Mouse (Mus musculus) lung, postnatal 0 days (tissue): ENCODE measurements around the gene Tmem87b. TPM values are rescaled to one million over a fixed set of nuclear protein-coding genes. Genes with fewer than 3 reads are reported as not detected.

Experiments
- ATAC-seq: fragments of 200-750 bp; cut with Nextera tagmentation; 2 replicates; pipeline ENCODE4 v1.8.0; 2017; ENCODE audit warnings: moderate library complexity
- DNase-seq: peaks from one replicate; pipeline ENCODE4 v3.0.0-alpha.2; 2016; ENCODE audit warnings: low spot score
- H3K27ac ChIP-seq: fragments of 300-500 bp; sonication (generic); 2 replicates; pipeline ENCODE4 v1.5.1; 2014; ENCODE audit warnings: antibody characterized with exemption, mild to moderate bottlenecking, low read length, mixed read lengths
- H3K27me3 ChIP-seq: fragments of 300-500 bp; sonication (generic); replicated peaks from 2 replicates; pipeline ENCODE4 v1.6.1; 2014; ENCODE audit warnings: low read length, mixed read lengths; ENCODE audit not compliant: insufficient read depth
- H3K36me3 ChIP-seq: fragments of 300-500 bp; sonication (generic); 2 replicates; pipeline ENCODE4 v1.6.1; 2014; ENCODE audit warnings: low read length, mixed read lengths; ENCODE audit not compliant: insufficient read depth
- H3K4me1 ChIP-seq: fragments of 300-500 bp; sonication (generic); 2 replicates; pipeline ENCODE4 v1.6.1; 2014; ENCODE audit warnings: antibody characterized with exemption, low read depth, low read length, mixed read lengths; ENCODE audit not compliant: insufficient read depth
- H3K4me2 ChIP-seq: fragments of 300-500 bp; sonication (generic); replicated peaks from 2 replicates; pipeline ENCODE4 v1.6.1; 2014; ENCODE audit warnings: low read depth, mild to moderate bottlenecking, low read length, moderate library complexity, mixed read lengths
- H3K4me3 ChIP-seq: fragments of 300-500 bp; sonication (generic); 2 replicates; pipeline ENCODE4 v1.5.1; 2014; ENCODE audit warnings: low read depth, low read length
- H3K9ac ChIP-seq: fragments of 300-500 bp; sonication (generic); replicated peaks from 2 replicates; pipeline ENCODE4 v1.6.1; 2014; ENCODE audit warnings: low read depth, mild to moderate bottlenecking
- H3K9me3 ChIP-seq: fragments of 300-500 bp; sonication (generic); 2 replicates; pipeline ENCODE4 v1.6.1; 2016; ENCODE audit warnings: low read length, mixed read lengths
- CTCF ChIP-seq: IDR thresholded peaks from 2 replicates; pipeline ENCODE4 v1.5.1; 2016; ENCODE audit warnings: antibody characterized with exemption, mild to moderate bottlenecking
- EP300 ChIP-seq: IDR thresholded peaks from 2 replicates; pipeline ENCODE4 v1.6.1; 2016; ENCODE audit warnings: antibody characterized with exemption, mild to moderate bottlenecking, control low read depth
- WGBS: fragments of 180-500 bp; shearing (Covaris S2); extraction: QIAGEN DNeasy Blood & Tissue Kit; methylation state at CpG from one replicate; pipeline ENCODE4 v1.1.7; 2014; 5-methylcytosine and 5-hydroxymethylcytosine counted together
- polyA plus RNA-seq: library from polyadenylated mRNA; unstranded; fragments of >200 nt; fragmentation: Nextera tagmentation; extraction: Ambion mirVana; gene quantifications from 2 replicates; pipeline ENCODE4 v1.2.1, GENCODE M21; 2015

Tmem87b gene
- polyA plus RNA-seq, result 40.0 and 40.3 TPM in 2 replicates

GRCm38 (mm10) chr2:128817786-128818681, at the start of gene Tmem87b:
TSS of gene Tmem87b (plus strand) at chr2:128818118.
- ATAC-seq, result peak; percentile 92
- Histone ChIP-seq H3K4me1 (no peaks in the 10 kb centered on the region; the same call in 1 of the 2 replicates), H3K4me3 (peak within 1 kb of the TSS; percentile 85), H3K4me2 (peak within 1 kb of the TSS; percentile 59), H3K27me3 (no peaks in the 10 kb centered on the region), H3K27ac (peak within 1 kb of the TSS; percentile 97), H3K36me3 (no peaks in the 10 kb centered on the region), H3K9ac (peak within 1 kb of the TSS; percentile 85), H3K9me3 (no peaks in the 10 kb centered on the region)
- no peak for TF ChIP-seq EP300
- TF ChIP-seq CTCF, result peak; percentile 47
- WGBS, result under 1% methylated on average over 59 of the region's 59 CpGs
- DNase-seq, result peak; percentile 100

DNA sequence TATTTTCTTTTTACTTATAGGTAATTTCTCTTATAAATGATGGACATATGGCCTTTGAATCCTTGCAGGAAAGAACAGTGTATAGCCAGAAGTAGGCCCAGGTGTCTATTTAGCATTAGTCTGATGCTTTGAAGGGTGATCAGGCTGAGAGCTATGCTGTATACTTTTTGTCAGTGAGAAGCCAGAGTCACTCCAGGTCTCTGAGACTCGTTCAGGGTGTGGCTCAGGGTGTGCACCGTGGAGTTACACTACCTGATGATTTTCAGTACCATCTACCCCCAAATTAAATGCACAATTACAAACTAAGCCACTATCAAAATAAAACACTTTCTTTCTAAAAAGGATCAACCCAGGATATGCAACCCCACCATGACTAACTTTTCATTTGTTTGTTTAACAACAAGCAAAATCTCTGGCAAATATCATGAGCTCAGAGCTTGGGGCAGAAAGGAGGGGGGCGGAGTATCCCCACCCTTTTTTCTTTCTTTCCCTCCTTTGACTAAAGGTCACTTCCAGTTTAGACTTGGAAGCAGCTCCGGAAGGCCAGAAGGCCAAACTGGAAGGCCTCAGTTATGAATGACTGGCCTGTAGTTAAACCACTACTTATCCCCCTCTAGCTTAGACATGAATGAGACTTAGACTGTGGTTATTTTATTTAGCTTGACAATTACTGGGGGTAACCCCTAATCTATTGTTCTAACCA, 49.2 kb upstream of the Tmem87b start:
- Histone ChIP-seq H3K36me3 (peaks cover 3% of the 10 kb centered on the region; the same call in 1 of the 2 replicates), H3K9ac (no peak overlapping the region), H3K27me3 (no peaks in the 10 kb centered on the region), H3K4me3 (no peak overlapping the region), H3K9me3 (no peaks in the 10 kb centered on the region), H3K4me1 (no peaks in the 10 kb centered on the region), H3K27ac (no peak overlapping the region), H3K4me2 (no peak overlapping the region)
- WGBS, result 65% methylated on average over 4 of the region's 4 CpGs
- TF ChIP-seq EP300 (no peak), CTCF (no peak)
- no peak for ATAC-seq
- DNase-seq, result no peak

DNA sequence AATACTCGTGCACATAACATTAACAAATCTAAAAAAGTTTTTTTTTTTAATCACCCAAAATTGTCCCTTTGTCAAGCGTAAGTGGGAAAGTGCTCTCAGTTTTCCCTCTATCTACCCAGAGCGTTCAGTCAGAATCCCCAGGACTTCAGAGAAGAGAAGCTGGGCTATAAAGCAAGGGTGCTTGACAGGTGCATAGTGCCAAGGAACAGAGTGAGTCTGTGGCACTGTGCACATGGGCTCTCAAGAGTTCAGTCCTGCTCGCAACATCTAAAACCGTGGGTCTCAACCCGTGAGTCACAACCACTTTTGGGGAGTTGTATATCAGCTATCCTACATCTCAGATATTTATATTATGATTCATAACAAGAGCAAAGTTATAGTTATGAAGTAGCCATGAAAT, 47.4 kb upstream of the Tmem87b start:
- H3K27ac ChIP-seq, result no peak overlapping the region
- no peaks in the 10 kb centered on the region for H3K9me3 ChIP-seq
- no peak overlapping the region for H3K4me2 ChIP-seq
- DNase-seq (no peak), ATAC-seq (no peak)
- H3K27me3 ChIP-seq, result no peaks in the 10 kb centered on the region
- no peaks in the 10 kb centered on the region for H3K36me3 ChIP-seq
- WGBS, result 85% methylated on average over 6 of the region's 6 CpGs
- H3K4me1 ChIP-seq, result no peaks in the 10 kb centered on the region
- H3K9ac ChIP-seq, result no peak overlapping the region
- no peak for TF ChIP-seq CTCF
- TF ChIP-seq EP300, result no peak
- H3K4me3 ChIP-seq, result no peak overlapping the region

GRCm38 (mm10) chr2:128771048-128771447, 46.9 kb upstream of the Tmem87b start:
- no peaks in the 10 kb centered on the region for H3K4me1 ChIP-seq
- DNase-seq, result no peak
- WGBS, result 80% methylated on average over 4 of the region's 4 CpGs
- no peak overlapping the region for H3K4me3 ChIP-seq
- H3K9me3 ChIP-seq, result no peaks in the 10 kb centered on the region
- ATAC-seq, result no peak
- no peak overlapping the region for H3K4me2 ChIP-seq
- H3K9ac ChIP-seq, result no peak overlapping the region
- H3K27me3 ChIP-seq, result no peaks in the 10 kb centered on the region
- TF ChIP-seq EP300 (no peak), CTCF (no peak)
- no peaks in the 10 kb centered on the region for H3K36me3 ChIP-seq
- no peak overlapping the region for H3K27ac ChIP-seq

- Histone ChIP-seq H3K27me3 (no peaks in the 10 kb centered on the region), H3K27ac (no peak overlapping the region), H3K4me3 (no peak overlapping the region), H3K9me3 (no peaks in the 10 kb centered on the region), H3K9ac (no peak overlapping the region), H3K4me2 (no peak overlapping the region), H3K4me1 (no peaks in the 10 kb centered on the region), H3K36me3 (no peaks in the 10 kb centered on the region)
- 90% methylated on average over 7 of the region's 7 CpGs for WGBS
- TF ChIP-seq CTCF, result no peak
- no peak for TF ChIP-seq EP300
- ATAC-seq (no peak), DNase-seq (no peak)
Observed at GRCm38 (mm10) chr2:128771750-128772338, 46.1 kb upstream of the Tmem87b start.

DNA sequence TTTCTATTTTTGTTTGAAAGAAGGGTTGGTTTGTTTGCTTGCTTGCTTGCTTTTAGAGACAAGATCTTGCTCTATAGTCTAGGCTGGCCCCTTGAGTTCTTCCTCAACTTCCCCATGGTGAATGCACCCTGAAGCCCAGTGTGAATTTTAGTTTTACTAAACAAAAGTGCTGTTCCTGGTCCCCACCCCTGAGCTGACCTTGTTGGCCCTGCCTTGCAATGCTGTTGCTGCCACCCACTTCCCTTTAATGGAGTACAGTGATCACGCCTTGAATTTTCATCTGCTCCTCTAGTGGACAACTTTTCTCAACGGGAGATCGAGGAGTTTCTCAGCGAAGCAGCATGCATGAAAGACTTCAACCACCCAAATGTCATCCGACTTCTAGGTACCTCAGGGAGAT, 35.7 kb upstream of the Tmem87b start:
- DNase-seq (no peak), ATAC-seq (no peak)
- Histone ChIP-seq H3K36me3 (peaks cover 16% of the 10 kb centered on the region; the same call in 1 of the 2 replicates), H3K9me3 (no peaks in the 10 kb centered on the region), H3K4me1 (no peaks in the 10 kb centered on the region), H3K4me3 (no peak overlapping the region), H3K27me3 (no peaks in the 10 kb centered on the region), H3K4me2 (no peak overlapping the region), H3K9ac (no peak overlapping the region), H3K27ac (no peak overlapping the region)
- 87% methylated on average over 5 of the region's 5 CpGs for WGBS
- no peak for TF ChIP-seq CTCF
- TF ChIP-seq EP300, result no peak
